Mouse (Mus musculus): ENCODE measurements around the gene Zfp64.

DNA sequence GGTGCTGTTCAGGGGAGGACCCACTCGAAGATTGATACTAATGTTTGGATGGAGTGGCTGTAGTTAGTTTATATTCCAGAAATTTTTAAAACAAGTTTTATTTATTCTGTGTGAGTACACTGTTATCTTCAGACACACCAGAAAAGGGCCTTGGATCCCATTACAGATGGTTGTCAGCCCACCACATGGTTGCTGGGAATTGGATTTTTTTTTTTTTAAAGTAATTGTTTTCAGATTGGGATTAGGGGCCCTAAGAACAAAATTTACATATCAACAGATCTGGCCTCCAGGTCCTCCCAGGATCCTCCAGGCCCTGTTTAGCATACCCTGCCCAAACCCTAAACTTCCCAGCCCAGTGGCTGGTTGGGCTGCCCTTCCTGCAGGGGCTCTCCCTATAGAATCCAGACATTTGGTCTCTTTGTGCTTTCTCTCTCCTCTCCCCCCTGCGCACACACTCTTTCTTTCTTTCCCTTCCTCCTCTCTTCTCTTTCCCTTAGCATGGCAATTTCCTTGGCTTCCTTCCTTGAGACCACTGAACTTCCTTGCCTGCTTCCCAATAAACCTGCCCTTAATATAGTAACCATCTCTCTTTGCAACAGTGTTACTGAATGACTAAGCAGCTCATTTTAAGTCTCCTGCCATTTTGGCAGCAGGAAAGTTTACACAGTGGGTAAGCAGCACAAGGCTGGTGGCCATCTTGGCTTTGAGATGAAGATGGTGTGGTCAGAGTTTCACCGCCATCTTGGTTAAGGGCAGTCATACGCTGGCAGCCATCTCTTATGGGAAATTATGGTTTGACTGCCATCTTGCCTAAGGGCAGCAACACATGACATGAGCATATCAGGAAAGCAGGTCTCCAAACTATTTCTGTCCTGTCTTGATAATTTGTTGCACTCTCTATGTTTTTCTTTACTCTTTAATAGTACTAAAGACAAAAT is 6.6 kb upstream of the Zfp64 start:
- no peak for TF ChIP-seq CTCF (IDR thresholded peaks at IDR 0.05; ENCODE audit: control insufficient read depth, insufficient read depth, insufficient read length)
- TF ChIP-seq CEBPB (IDR thresholded peaks at IDR 0.05; ENCODE audit: low read depth) = no peak
- TF ChIP-seq MAX (IDR thresholded peaks at IDR 0.05) = no peak
- TF ChIP-seq MYOD1 (IDR thresholded peaks at IDR 0.05; ENCODE audit: control insufficient read depth, insufficient read length, low read depth) = no peak
- TF ChIP-seq USF1 (IDR thresholded peaks at IDR 0.05; ENCODE audit: low read depth) = no peak
- no peak for TF ChIP-seq MYOG (IDR thresholded peaks at IDR 0.05; ENCODE audit: control insufficient read depth, extremely low read depth, insufficient read length)

Data from C2C12 (cell line).